Mouse (Mus musculus): ENCODE results near the gene Coq8a. TPM values are rescaled to one million over a fixed set of nuclear protein-coding genes. Genes with fewer than 3 reads are reported as not detected.

The Coq8a gene
- polyA plus RNA-seq, 1 experiment from 2014 or later: 18.6 TPM

- peak overlapping the region; percentile 71 for H3K4me3 ChIP-seq (replicated peaks)
- peak; percentile 99 for ATAC-seq (replicated peaks; ENCODE audit: low FRiP score)
- H3K4me2 ChIP-seq: peak overlapping the region; percentile 97
- no peaks in the 10 kb centered on the region for H3K36me3 ChIP-seq
- peak overlapping the region; percentile 59 for H3K9ac ChIP-seq
- 0 out of 2 replicates have a peak, but pooled peaks cover 4% of the 10 kb centered on the region for H3K27me3 ChIP-seq
- 1% methylated on average over 57 of the region's 57 CpGs for WGBS
- H3K9me3 ChIP-seq (replicated peaks): no peaks in the 10 kb centered on the region
- peaks cover 22% of the 10 kb centered on the region for H3K4me1 ChIP-seq
- H3K27ac ChIP-seq: peak overlapping the region; percentile 54
Measured at GRCm38 (mm10) chr1:180195703-180196381, 3.6 kb downstream of the Coq8a start.

GRCm38 (mm10) chr1:180194781-180195471 is 4.5 kb downstream of the Coq8a start:
- H3K27me3 ChIP-seq: 0 out of 2 replicates have a peak, but pooled peaks cover 4% of the 10 kb centered on the region
- no peaks in the 10 kb centered on the region for H3K9me3 ChIP-seq (replicated peaks)
- peak overlapping the region; percentile 71 for H3K4me3 ChIP-seq (replicated peaks)
- H3K4me2 ChIP-seq: peak overlapping the region; percentile 97
- ATAC-seq (replicated peaks; ENCODE audit: low FRiP score): peak; percentile 81
- peak overlapping the region; percentile 59 for H3K9ac ChIP-seq
- peaks cover 22% of the 10 kb centered on the region for H3K4me1 ChIP-seq
- 24% methylated on average over 9 of the region's 9 CpGs for WGBS
- no peaks in the 10 kb centered on the region for H3K36me3 ChIP-seq
- peak overlapping the region; percentile 54; the same call in 1 of the 2 replicates for H3K27ac ChIP-seq

- H3K4me3 ChIP-seq (replicated peaks): no peak overlapping the region
- H3K9me3 ChIP-seq (replicated peaks): no peaks in the 10 kb centered on the region
- 0 out of 2 replicates have a peak, but pooled peaks cover 4% of the 10 kb centered on the region for H3K27me3 ChIP-seq
- 88% methylated on average over 9 of the region's 9 CpGs for WGBS
- H3K4me1 ChIP-seq: peaks cover 22% of the 10 kb centered on the region
- H3K27ac ChIP-seq: no peak overlapping the region
- H3K36me3 ChIP-seq: no peaks in the 10 kb centered on the region
- no peak overlapping the region for H3K9ac ChIP-seq
- H3K4me2 ChIP-seq: no peak overlapping the region
- ATAC-seq (replicated peaks; ENCODE audit: low FRiP score): no peak
Measured at GRCm38 (mm10) chr1:180194048-180194447, 5.4 kb downstream of the Coq8a start.

- H3K4me3 ChIP-seq (replicated peaks): no peak overlapping the region
- 83% methylated on average over 8 of the region's 8 CpGs for WGBS
- H3K36me3 ChIP-seq: no peaks in the 10 kb centered on the region
- no peak overlapping the region for H3K4me2 ChIP-seq
- H3K4me1 ChIP-seq: peaks cover 22% of the 10 kb centered on the region
- H3K9ac ChIP-seq: no peak overlapping the region
- no peak for ATAC-seq (replicated peaks; ENCODE audit: low FRiP score)
- no peaks in the 10 kb centered on the region for H3K9me3 ChIP-seq (replicated peaks)
- 0 out of 2 replicates have a peak, but pooled peaks cover 4% of the 10 kb centered on the region for H3K27me3 ChIP-seq
- no peak overlapping the region for H3K27ac ChIP-seq
Measured at GRCm38 (mm10) chr1:180193391-180193935, 5.9 kb downstream of the Coq8a start.

- Histone ChIP-seq H3K36me3 (no peaks in the 10 kb centered on the region), H3K4me3 (replicated peaks) (no peak overlapping the region), H3K4me2 (no peak overlapping the region), H3K9me3 (replicated peaks) (no peaks in the 10 kb centered on the region), H3K4me1 (peaks cover 22% of the 10 kb centered on the region), H3K27me3 (0 out of 2 replicates have a peak, but pooled peaks cover 4% of the 10 kb centered on the region), H3K27ac (no peak overlapping the region), H3K9ac (no peak overlapping the region)
- 54% methylated on average over 4 of the region's 4 CpGs for WGBS
- no peak for ATAC-seq (replicated peaks; ENCODE audit: low FRiP score)
Measured at GRCm38 (mm10) chr1:180192866-180193265, 6.5 kb downstream of the Coq8a start.

- Histone ChIP-seq H3K9me3 (replicated peaks) (no peaks in the 10 kb centered on the region), H3K27ac (no peak overlapping the region), H3K27me3 (0 out of 2 replicates have a peak, but pooled peaks cover 4% of the 10 kb centered on the region), H3K4me2 (no peak overlapping the region), H3K36me3 (no peaks in the 10 kb centered on the region), H3K4me1 (peaks cover 22% of the 10 kb centered on the region), H3K9ac (no peak overlapping the region), H3K4me3 (replicated peaks) (no peak overlapping the region)
- ATAC-seq (replicated peaks; ENCODE audit: low FRiP score): no peak
- 60% methylated on average over 7 of the region's 7 CpGs for WGBS
Measured at GRCm38 (mm10) chr1:180191651-180192220, 7.7 kb downstream of the Coq8a start.

GRCm38 (mm10) chr1:180191112-180191511 is 8.3 kb downstream of the Coq8a start:
- Histone ChIP-seq H3K4me2 (no peak overlapping the region), H3K36me3 (no peaks in the 10 kb centered on the region), H3K27me3 (0 out of 2 replicates have a peak, but pooled peaks cover 4% of the 10 kb centered on the region), H3K9me3 (replicated peaks) (no peaks in the 10 kb centered on the region), H3K27ac (no peak overlapping the region), H3K9ac (no peak overlapping the region), H3K4me1 (peaks cover 17% of the 10 kb centered on the region), H3K4me3 (replicated peaks) (no peak overlapping the region)
- 79% methylated on average over 8 of the region's 8 CpGs for WGBS
- no peak for ATAC-seq (replicated peaks; ENCODE audit: low FRiP score)

GRCm38 (mm10) chr1:180188951-180189350 is 10.5 kb downstream of the Coq8a start:
- Histone ChIP-seq H3K36me3 (no peaks in the 10 kb centered on the region), H3K4me3 (replicated peaks) (no peak overlapping the region), H3K4me2 (no peak overlapping the region), H3K4me1 (peaks cover 8% of the 10 kb centered on the region; the same call in 1 of the 2 replicates), H3K9me3 (replicated peaks) (no peaks in the 10 kb centered on the region), H3K27ac (no peak overlapping the region), H3K27me3 (0 out of 2 replicates have a peak, but pooled peaks cover under 1% of the 10 kb centered on the region), H3K9ac (no peak overlapping the region)
- ATAC-seq (replicated peaks; ENCODE audit: low FRiP score): no peak
- 67% methylated on average over 4 of the region's 4 CpGs for WGBS

- H3K4me1 ChIP-seq: peaks cover 5% of the 10 kb centered on the region; the same call in 1 of the 2 replicates
- H3K36me3 ChIP-seq: no peaks in the 10 kb centered on the region
- no peak for ATAC-seq (replicated peaks; ENCODE audit: low FRiP score)
- no peak overlapping the region for H3K9ac ChIP-seq
- H3K9me3 ChIP-seq (replicated peaks): no peaks in the 10 kb centered on the region
- no peaks in the 10 kb centered on the region for H3K27me3 ChIP-seq
- H3K27ac ChIP-seq: no peak overlapping the region
- H3K4me3 ChIP-seq (replicated peaks): no peak overlapping the region
- 85% methylated on average over 3 of the region's 3 CpGs for WGBS
- H3K4me2 ChIP-seq: no peak overlapping the region
Measured at GRCm38 (mm10) chr1:180186371-180186770, 13.0 kb downstream of the Coq8a start.

- 69% methylated on average over 5 of the region's 5 CpGs for WGBS
- no peak overlapping the region for H3K27ac ChIP-seq
- H3K36me3 ChIP-seq: no peaks in the 10 kb centered on the region
- H3K27me3 ChIP-seq: no peaks in the 10 kb centered on the region
- H3K4me1 ChIP-seq: 0 out of 2 replicates have a peak, but pooled peaks cover 3% of the 10 kb centered on the region
- no peak for ATAC-seq (replicated peaks; ENCODE audit: low FRiP score)
- H3K9me3 ChIP-seq (replicated peaks): no peaks in the 10 kb centered on the region
- no peak overlapping the region for H3K9ac ChIP-seq
- no peak overlapping the region for H3K4me2 ChIP-seq
- H3K4me3 ChIP-seq (replicated peaks): no peak overlapping the region
Measured at GRCm38 (mm10) chr1:180185877-180186276, 13.5 kb downstream of the Coq8a start.

GRCm38 (mm10) chr1:180184768-180185167 is 14.6 kb downstream of the Coq8a start:
- H3K9me3 ChIP-seq (replicated peaks): no peaks in the 10 kb centered on the region
- no peak overlapping the region for H3K9ac ChIP-seq
- H3K36me3 ChIP-seq: no peaks in the 10 kb centered on the region
- WGBS: 35% methylated on average over 7 of the region's 7 CpGs
- no peak overlapping the region for H3K4me3 ChIP-seq (replicated peaks)
- ATAC-seq (replicated peaks; ENCODE audit: low FRiP score): no peak
- no peak overlapping the region for H3K27ac ChIP-seq
- 0 out of 2 replicates have a peak, but pooled peaks cover 3% of the 10 kb centered on the region for H3K4me1 ChIP-seq
- H3K4me2 ChIP-seq: no peak overlapping the region
- no peaks in the 10 kb centered on the region for H3K27me3 ChIP-seq

Measured in kidney, embryonic 15.5 days (tissue).